Mouse (Mus musculus) embryonic facial prominence, embryonic 11.5 days (tissue): ENCODE measurements at regions not wholly inside any gene's neighbourhood (a gene's known extent, or its start where the extent isn't known, plus 50 kb on each side); places are given as distances from the start of the nearest gene placed in this dataset.
"Not testable (repeated sequence)": the region's sequence is repeated elsewhere in the genome, so short reads cannot be mapped to it uniquely, and the experiment has no call there.

Experiments used
- ATAC-seq: fragments of 200-750 bp; cut with Nextera tagmentation; replicated peaks from 2 replicates; pipeline ENCODE4 v1.8.0; 2017; ENCODE audit warnings: low read depth; ENCODE audit not compliant: insufficient number of reproducible peaks, low FRiP score, low TSS enrichment
- DNase-seq: peaks from one replicate; pipeline ENCODE4 v3.0.0-alpha.2; 2015; ENCODE audit warnings: low spot score
- H3K27ac ChIP-seq: fragments of 300-500 bp; sonication (generic); replicated peaks from 2 replicates; pipeline ENCODE4 v1.5.1; 2014; ENCODE audit warnings: mild to moderate bottlenecking, low read depth, low read length, control low read depth
- H3K27me3 ChIP-seq: fragments of 300-500 bp; sonication (generic); 2 replicates; pipeline ENCODE4 v1.6.1; 2014; ENCODE audit warnings: mild to moderate bottlenecking, low read length, moderate library complexity, mixed read lengths; ENCODE audit not compliant: control insufficient read depth, insufficient read depth
- H3K36me3 ChIP-seq: fragments of 300-500 bp; sonication (generic); replicated peaks from 2 replicates; pipeline ENCODE4 v1.6.1; 2014; ENCODE audit warnings: low read depth, mild to moderate bottlenecking, low read length, moderate library complexity, mixed read lengths; ENCODE audit not compliant: control insufficient read depth, insufficient read depth
- H3K4me1 ChIP-seq: fragments of 300-500 bp; sonication (generic); 2 replicates; pipeline ENCODE4 v1.6.1; 2014; ENCODE audit warnings: low read length, mixed read lengths; ENCODE audit not compliant: control insufficient read depth, insufficient read depth
- H3K4me2 ChIP-seq: fragments of 300-500 bp; sonication (generic); 2 replicates; pipeline ENCODE4 v1.6.1; 2014; ENCODE audit warnings: low read depth, mild to moderate bottlenecking, control low read depth, low read length, moderate library complexity
- H3K4me3 ChIP-seq: fragments of 300-500 bp; sonication (generic); 2 replicates; pipeline ENCODE4 v1.5.1; 2014; ENCODE audit warnings: low read depth, low read length, control low read depth
- H3K9ac ChIP-seq: fragments of 300-500 bp; sonication (generic); replicated peaks from 2 replicates; pipeline ENCODE4 v1.6.1; 2014; ENCODE audit warnings: mild to moderate bottlenecking, control low read depth, low read length
- H3K9me3 ChIP-seq: fragments of 300-500 bp; sonication (generic); replicated peaks from 2 replicates; pipeline ENCODE4 v1.6.1; 2016; ENCODE audit warnings: mild to moderate bottlenecking, low read length, inconsistent platforms, mixed read lengths; ENCODE audit not compliant: control insufficient read depth
- WGBS: fragments of 180-500 bp; shearing (Covaris S2); extraction: QIAGEN DNeasy Blood & Tissue Kit; methylation state at CpG from one replicate; pipeline ENCODE4 v1.1.7; 2014; 5-methylcytosine and 5-hydroxymethylcytosine counted together

DNA sequence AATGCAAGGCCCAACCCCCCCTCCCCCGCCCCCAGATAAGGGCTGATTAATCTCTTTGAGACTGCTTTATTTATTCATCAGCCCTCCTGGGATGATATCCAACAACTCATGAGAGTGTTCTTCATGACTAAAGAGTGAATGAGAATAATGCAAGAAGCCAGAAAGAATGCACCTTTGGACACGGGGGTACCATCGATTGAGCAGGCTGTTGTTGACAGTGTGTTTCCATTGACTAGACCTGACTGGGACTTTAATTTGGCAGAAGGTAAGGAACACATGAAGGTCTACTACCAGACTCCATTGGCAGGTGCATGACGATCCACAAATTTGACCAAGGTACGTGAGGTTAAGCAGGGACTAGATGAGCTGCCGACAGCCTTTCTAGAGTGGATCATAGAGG, 266.5 kb upstream of the Ell2 start:
- H3K9me3 ChIP-seq, result no peaks in the 10 kb centered on the region
- no peak overlapping the region for H3K27ac ChIP-seq
- no peak overlapping the region for H3K4me2 ChIP-seq
- no peaks in the 10 kb centered on the region for H3K4me1 ChIP-seq
- H3K9ac ChIP-seq, result no peak overlapping the region
- H3K36me3 ChIP-seq, result no peaks in the 10 kb centered on the region
- ATAC-seq, result no peak
- DNase-seq, result no peak
- 97% methylated on average over 6 of the region's 6 CpGs for WGBS
- no peaks in the 10 kb centered on the region for H3K27me3 ChIP-seq
- no peak overlapping the region for H3K4me3 ChIP-seq

DNA sequence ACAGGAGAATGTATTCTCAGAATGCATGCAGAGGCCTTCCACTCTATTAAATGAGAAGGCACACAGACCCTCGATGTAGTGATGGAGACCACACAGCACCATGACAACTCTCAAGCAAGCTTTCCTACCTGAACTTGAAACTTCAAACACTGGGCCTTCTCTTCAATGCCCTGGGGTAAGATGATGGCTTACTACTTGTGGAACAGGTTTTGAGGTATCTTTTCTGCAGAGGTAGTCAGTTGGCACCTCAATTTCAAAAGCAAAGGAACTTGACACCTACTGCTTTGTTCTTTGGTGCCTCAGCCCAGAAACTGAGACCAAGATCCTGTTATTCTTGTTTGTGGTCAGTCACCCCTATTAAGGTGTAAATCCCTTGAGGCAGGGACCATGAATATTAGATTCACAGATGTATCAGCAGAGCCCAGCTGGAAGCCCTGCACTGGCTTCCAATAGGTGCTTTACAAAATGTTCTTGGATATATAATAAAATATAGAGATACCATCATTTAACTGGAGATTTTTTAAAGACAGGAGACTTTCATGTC, 246.2 kb upstream of the Ell2 start:
- Histone ChIP-seq H3K4me3 (no peak overlapping the region), H3K9me3 (no peaks in the 10 kb centered on the region), H3K4me1 (no peaks in the 10 kb centered on the region), H3K36me3 (no peaks in the 10 kb centered on the region), H3K27ac (no peak overlapping the region), H3K27me3 (no peaks in the 10 kb centered on the region), H3K9ac (no peak overlapping the region), H3K4me2 (no peak overlapping the region)
- WGBS, result 50% methylated on average over 1 of the region's 1 CpGs
- peak; percentile 35 for DNase-seq
- ATAC-seq, result 0 out of 2 replicates have a peak, but pooled peaks have one; percentile 52

DNA sequence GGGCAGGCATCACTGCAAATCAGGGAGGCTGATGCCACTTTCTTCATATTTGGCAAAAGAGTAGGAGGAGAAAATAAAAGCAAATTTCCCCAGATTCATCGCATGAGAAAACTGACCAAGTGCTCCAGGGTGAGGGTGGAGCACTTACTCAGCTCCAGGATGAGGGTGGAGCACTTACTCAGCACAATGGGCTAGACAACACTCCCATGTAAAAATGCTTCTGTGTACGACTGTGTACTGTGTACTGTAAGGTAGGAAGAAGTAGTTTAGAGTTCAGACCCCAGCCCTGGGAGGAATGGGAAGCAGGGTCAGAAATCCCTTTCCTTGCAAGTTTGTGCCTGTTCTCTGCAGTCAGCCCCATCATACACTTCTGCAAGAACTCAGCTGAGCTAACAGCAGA, 245.3 kb upstream of the Ell2 start:
- no peak for DNase-seq
- Histone ChIP-seq H3K27me3 (no peaks in the 10 kb centered on the region), H3K4me3 (no peak overlapping the region), H3K4me1 (no peaks in the 10 kb centered on the region), H3K9ac (no peak overlapping the region), H3K27ac (no peak overlapping the region), H3K36me3 (no peaks in the 10 kb centered on the region), H3K4me2 (no peak overlapping the region), H3K9me3 (no peaks in the 10 kb centered on the region)
- 59% methylated on average over 2 of the region's 2 CpGs for WGBS
- no peak for ATAC-seq

DNA sequence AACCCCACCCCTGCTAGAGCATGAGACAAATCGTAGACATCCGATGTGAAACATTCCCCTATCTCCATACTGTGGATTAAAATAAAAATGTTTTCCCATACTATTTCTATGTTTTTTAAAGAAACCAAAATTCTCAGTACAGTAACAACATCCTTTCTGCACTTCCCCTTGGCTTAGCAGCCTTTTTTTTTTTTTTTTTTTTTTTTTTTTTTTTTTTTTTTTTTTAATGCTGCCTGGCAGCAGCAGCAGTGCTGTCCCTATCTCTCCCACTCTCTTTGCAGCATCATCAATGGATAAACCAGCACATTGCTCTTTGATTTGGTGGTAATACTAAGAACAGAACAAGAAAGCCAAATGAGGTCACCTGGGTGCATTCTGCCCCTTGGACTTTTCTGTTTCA, 239.3 kb upstream of the Ell2 start:
- DNase-seq (no peak), ATAC-seq (no peak)
- Histone ChIP-seq H3K27me3 (no peaks in the 10 kb centered on the region), H3K27ac (no peak overlapping the region), H3K4me3 (no peak overlapping the region), H3K9ac (no peak overlapping the region), H3K36me3 (no peaks in the 10 kb centered on the region), H3K4me1 (no peaks in the 10 kb centered on the region), H3K4me2 (no peak overlapping the region), H3K9me3 (no peaks in the 10 kb centered on the region)
- WGBS, result 97% methylated on average over 2 of the region's 2 CpGs

DNA sequence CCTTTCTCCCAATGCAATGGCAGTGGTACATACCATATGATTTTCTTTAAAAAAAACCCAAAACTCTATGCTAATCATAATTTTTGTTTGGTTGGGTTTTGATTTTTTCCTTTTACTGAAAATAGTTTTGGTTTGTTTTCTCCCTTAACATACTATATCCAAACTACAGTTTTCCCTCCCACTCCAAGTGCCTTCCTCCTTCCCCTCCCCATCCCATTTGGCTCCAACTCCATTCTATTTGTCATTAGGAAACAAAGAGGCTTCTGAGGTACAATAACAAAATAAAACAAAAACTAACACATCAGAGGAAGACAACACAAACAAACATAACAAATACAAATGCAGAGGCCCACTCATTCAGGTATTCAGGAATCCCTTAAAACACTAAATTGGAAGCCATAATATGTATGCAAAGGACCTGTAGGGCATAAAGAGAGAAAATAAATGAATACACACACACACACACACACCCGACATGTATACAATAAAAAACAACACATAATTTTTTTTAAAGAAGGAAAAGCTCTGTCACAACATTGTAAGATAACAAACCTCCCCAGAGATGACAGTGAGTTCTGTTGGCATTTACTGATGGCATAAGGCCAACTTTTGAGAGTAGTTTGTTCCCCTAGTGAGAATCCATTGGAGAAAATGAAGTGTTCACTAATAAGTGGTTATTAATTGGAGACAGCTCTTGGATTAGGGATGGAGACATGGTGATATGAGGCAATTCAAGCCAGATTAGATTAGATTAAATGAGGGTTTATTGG, 230.5 kb upstream of the Ell2 start:
- Histone ChIP-seq H3K27me3 (no peaks in the 10 kb centered on the region), H3K9ac (no peak overlapping the region), H3K4me2 (no peak overlapping the region), H3K36me3 (no peaks in the 10 kb centered on the region), H3K9me3 (no peaks in the 10 kb centered on the region), H3K27ac (no peak overlapping the region), H3K4me1 (no peaks in the 10 kb centered on the region), H3K4me3 (no peak overlapping the region)
- DNase-seq (no peak), ATAC-seq (no peak)
- 90% methylated on average over 1 of the region's 1 CpGs for WGBS

DNA sequence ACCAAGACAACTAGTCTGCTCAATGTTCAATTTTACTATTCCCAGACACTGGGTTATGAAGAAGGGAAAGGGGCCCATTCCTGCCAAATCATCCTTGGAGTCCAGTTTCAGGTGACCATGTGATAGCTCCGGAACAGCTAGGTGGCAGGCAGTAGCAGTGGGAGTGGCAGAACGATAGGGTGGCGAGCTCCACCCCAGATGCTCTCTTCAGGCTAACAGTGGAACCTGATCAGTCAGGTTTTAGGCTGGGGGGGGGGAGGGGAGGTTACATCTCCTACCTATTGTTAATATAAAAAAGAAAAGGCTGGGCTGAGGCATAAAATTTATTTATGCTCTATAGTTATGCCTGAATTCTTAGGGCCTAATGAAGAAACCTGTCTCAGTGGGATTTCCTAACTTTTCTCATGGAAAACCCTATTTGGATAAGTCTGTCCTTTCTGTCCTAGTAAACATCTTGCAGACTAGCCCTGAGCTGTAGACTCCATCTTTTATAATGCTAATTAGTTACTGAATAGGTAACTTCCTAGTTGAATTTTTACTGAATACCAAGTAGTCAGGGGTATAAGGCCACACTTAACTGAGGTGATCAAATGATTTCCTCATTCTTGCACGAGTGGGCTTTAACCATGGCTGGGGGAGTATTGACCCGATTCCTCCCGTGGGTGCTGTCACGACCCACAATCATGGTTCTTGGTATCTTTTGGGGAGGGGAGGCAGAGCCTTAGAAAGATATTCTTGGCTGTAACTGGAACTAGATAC, 223.2 kb upstream of the Ell2 start:
- not testable (repeated sequence) for H3K9ac ChIP-seq, H3K4me1 ChIP-seq, ATAC-seq, H3K27ac ChIP-seq, H3K4me2 ChIP-seq, H3K27me3 ChIP-seq, DNase-seq, H3K9me3 ChIP-seq, H3K4me3 ChIP-seq, H3K36me3 ChIP-seq
- 85% methylated on average over 7 of the region's 7 CpGs for WGBS

DNA sequence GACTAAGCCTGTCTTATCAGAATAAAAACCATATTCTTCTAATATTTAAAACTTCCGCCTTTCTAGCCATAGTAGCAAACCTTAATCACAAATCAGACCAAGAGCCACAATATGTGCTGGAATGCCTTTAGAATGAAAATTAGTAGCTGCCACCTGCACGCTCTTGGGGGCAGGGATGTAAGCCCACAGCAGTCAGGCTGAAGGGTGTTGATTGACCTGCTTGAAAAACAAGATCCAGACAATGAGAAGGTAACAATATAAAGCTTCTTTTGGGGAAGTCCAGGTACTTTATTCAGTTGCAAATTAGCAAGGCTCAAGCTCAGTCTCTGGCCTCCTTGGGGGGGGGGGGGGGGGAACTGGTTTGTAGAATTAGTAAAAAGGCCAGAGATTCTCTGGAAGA, 222.3 kb upstream of the Ell2 start:
- not testable (repeated sequence) for H3K4me2 ChIP-seq, H3K4me1 ChIP-seq, DNase-seq, H3K9me3 ChIP-seq, H3K27me3 ChIP-seq, H3K27ac ChIP-seq, H3K4me3 ChIP-seq, ATAC-seq, H3K9ac ChIP-seq, H3K36me3 ChIP-seq
- 88% methylated on average over 2 of the region's 2 CpGs for WGBS

DNA sequence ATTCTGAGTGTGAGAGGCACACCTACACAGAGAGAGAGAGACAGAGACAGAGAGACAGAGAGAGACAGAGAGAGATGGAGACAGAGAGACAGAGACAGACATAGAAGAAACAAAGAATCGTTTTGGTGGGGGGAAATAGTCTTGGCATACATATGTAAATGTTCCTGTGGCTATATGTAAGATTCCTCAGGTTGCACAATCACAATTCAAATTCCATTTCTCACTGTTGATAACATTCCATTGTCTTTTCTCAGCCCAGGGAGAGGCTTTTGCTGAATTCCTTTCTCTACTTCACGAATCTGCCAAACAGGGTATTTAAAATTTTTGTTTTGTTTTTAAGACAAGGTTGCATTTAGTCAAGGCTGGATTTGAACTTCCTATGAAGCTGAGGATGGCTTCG, 205.0 kb upstream of the Ell2 start:
- Histone ChIP-seq H3K4me1 (no peaks in the 10 kb centered on the region), H3K27me3 (no peaks in the 10 kb centered on the region), H3K9me3 (no peaks in the 10 kb centered on the region), H3K27ac (no peak overlapping the region), H3K9ac (no peak overlapping the region), H3K36me3 (no peaks in the 10 kb centered on the region), H3K4me3 (no peak overlapping the region), H3K4me2 (no peak overlapping the region)
- 75% methylated on average over 3 of the region's 3 CpGs for WGBS
- ATAC-seq, result no peak
- no peak for DNase-seq
